Mouse (Mus musculus): Measurements from ENCODE around the gene Fkbp7. TPM values are rescaled to one million over a fixed set of nuclear protein-coding genes. Genes with fewer than 3 reads are reported as not detected.

Gene Fkbp7
- total RNA-seq (2023): 3.5 TPM

DNA sequence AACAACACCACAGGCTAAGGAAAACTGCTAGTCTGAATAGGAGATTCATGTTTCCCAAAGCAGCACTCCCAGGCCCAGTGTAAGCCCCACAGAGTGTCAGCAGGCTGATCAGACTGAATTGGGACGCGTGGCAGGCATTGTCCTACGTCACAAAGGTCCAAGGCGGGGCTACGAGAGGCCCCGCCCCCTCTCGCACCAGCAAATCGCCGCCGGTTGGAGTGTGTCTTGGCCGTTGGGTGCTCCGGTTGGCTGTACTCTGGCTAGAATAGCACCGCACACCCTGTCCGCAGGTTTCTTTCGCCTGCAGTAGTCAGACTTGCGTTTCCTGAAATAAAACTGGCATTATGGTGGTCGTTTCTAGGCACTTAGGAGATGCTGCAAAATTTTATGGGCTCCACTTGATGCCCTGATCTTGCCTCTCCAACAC is at the start of gene Fkbp7:
Gene Fkbp7 (minus strand): TSS at position 151 of the 427 bp plus-strand sequence.

DNA sequence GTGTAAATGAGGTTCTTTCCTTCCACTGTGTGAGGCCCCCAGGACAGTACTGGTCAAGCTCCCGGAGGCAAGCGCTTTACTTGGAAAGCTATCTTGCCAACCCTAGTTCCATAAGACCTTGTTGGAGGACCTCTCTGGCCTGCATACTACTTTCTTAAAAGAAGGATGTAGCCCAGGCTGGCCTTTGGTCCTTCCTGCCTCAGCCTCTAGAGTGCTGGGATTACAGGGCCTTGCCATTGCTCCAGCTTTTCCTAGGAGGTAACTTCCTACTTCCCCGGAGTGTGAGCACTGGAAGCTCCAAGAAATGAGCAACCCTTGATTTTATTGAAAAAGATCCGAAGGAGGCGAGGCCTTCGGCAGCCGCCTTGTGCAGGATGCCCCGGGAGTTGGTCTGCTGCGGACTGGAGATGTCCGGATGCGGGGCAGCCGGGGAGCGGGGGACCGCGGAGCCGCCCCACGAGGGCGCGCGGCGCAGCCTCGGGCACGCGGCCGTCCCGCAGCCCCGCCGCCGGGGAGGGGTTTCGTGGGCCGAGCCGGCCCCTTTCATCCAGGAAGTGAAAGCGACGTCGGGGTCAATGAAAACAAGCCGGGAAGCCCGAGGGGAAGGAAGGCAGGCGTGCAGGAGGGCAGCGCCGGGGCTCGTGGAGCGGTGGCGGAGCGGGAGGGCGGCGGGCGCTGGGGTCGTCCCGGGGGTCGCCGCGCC is 2.0 kb upstream of the Fkbp7 start, which contains the start of gene Plekha3:
Gene Plekha3 (plus strand): TSS at position 557 of the 703 bp plus-strand sequence.

DNA sequence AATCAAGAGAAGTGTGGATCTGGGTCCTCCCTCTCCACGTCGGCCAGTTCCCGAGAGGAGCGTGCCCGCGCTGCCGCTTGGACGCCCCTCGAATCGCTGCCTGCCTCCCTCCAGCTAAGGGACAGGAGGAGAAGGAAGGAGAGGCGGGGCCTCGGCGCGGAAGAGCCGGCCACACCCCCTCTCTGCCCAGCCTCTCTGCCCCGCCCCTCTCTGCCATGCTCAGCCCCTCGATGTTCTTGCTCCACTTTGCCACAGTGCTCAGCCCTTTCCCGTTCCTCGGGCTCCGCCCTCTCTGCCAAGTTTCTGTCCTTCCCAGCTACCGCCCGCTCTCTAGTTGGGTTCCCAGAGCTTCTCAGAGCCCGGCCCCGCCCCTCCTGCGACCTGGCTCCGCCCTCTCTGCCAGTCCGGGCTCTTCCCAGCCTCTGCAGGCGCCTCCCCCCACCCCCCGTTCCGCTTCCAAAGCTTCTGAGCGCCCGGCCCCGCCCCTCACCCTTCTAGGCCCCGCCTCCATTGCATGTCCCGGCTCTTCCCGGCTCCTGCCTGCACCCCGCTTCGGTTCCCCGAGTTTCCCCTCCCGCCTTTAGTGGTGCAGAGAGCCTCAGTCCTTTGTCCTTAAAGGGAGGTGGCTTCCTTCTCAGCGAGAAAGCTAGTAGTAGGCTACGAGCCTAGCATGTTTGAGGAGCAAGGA is 24.9 kb downstream of the Fkbp7 start, which contains the start of the genes Prkra and Pjvk:
Gene Prkra (minus strand): TSS at position 133 of the 688 bp plus-strand sequence.
Gene Pjvk (plus strand): TSS at position 594 of the 688 bp plus-strand sequence.

Other genes starting within 250 kb of the Fkbp7 start
- gene Prkra, start 25.1 kb downstream of the Fkbp7 start, total RNA-seq (2023): 3.3 TPM
- not detected for gene Pjvk, start 24.6 kb downstream of the Fkbp7 start, total RNA-seq (2023)
- 32.1 TPM for gene Plekha3, start 2.2 kb upstream of the Fkbp7 start, total RNA-seq (2023)

Measured in CD4-positive naive resting alpha-beta T cell, adult 57 days (primary cell).